Mouse (Mus musculus): ENCODE data around the gene S100a3. TPM values are rescaled to one million over a fixed set of nuclear protein-coding genes. Genes with fewer than 3 reads are reported as not detected.

S100a3 gene
- polyA plus RNA-seq, 1 experiment from 2014 or later = not detected

- H3K36me3 ChIP-seq (ENCODE audit: control insufficient read depth, insufficient read depth, low read length) = no peaks in the 10 kb centered on the region
- no peaks in the 10 kb centered on the region for H3K4me1 ChIP-seq (ENCODE audit: control insufficient read depth, insufficient read depth, low read length)
- H3K9me3 ChIP-seq (ENCODE audit: control insufficient read depth, low read length) = no peaks in the 10 kb centered on the region
- no peaks in the 10 kb centered on the region for H3K27me3 ChIP-seq (ENCODE audit: control insufficient read depth, insufficient read depth, low read length)
- H3K9ac ChIP-seq (ENCODE audit: low read length) = no peak overlapping the region
- H3K4me2 ChIP-seq (ENCODE audit: low read depth) = no peak overlapping the region
- no peak overlapping the region for H3K4me3 ChIP-seq (ENCODE audit: low read depth, low read length)
- 70% methylated on average over 4 of the region's 4 CpGs for WGBS
- DNase-seq (ENCODE audit: low spot score) (no peak), ATAC-seq (ENCODE audit: insufficient read depth, low FRiP score, low TSS enrichment) (no peak)
- no peak overlapping the region for H3K27ac ChIP-seq (ENCODE audit: low read depth, low read length)
Observed at GRCm38 (mm10) chr3:90612061-90612460, 51.7 kb downstream of the S100a3 start.

GRCm38 (mm10) chr3:90612728-90613291 lies 52.4 kb downstream of the S100a3 start, which contains the start of gene S100a6:
Gene S100a6 (plus strand): TSS chr3:90612882.
- Histone ChIP-seq H3K36me3 (ENCODE audit: control insufficient read depth, insufficient read depth, low read length) (no peaks in the 10 kb centered on the region), H3K27ac (ENCODE audit: low read depth, low read length) (no peak within 1 kb of the TSS), H3K4me1 (ENCODE audit: control insufficient read depth, insufficient read depth, low read length) (no peaks in the 10 kb centered on the region), H3K9me3 (ENCODE audit: control insufficient read depth, low read length) (no peaks in the 10 kb centered on the region), H3K4me3 (ENCODE audit: low read depth, low read length) (peak within 1 kb of the TSS; percentile 23), H3K27me3 (ENCODE audit: control insufficient read depth, insufficient read depth, low read length) (no peaks in the 10 kb centered on the region), H3K9ac (ENCODE audit: low read length) (peak within 1 kb of the TSS; percentile 42), H3K4me2 (ENCODE audit: low read depth) (peak within 1 kb of the TSS; percentile 61)
- under 1% methylated on average over 23 of the region's 23 CpGs for WGBS
- ATAC-seq (ENCODE audit: insufficient read depth, low FRiP score, low TSS enrichment) (peak; percentile 74), DNase-seq (ENCODE audit: low spot score) (peak; percentile 67)

GRCm38 (mm10) chr3:90613461-90614147 lies 53.2 kb downstream of the S100a3 start:
- ATAC-seq (ENCODE audit: insufficient read depth, low FRiP score, low TSS enrichment) (no peak), DNase-seq (ENCODE audit: low spot score) (no peak)
- no peak overlapping the region for H3K27ac ChIP-seq (ENCODE audit: low read depth, low read length)
- H3K4me3 ChIP-seq (ENCODE audit: low read depth, low read length) = no peak overlapping the region
- peak overlapping the region; percentile 61 for H3K4me2 ChIP-seq (ENCODE audit: low read depth)
- no peaks in the 10 kb centered on the region for H3K4me1 ChIP-seq (ENCODE audit: control insufficient read depth, insufficient read depth, low read length)
- no peaks in the 10 kb centered on the region for H3K9me3 ChIP-seq (ENCODE audit: control insufficient read depth, low read length)
- no peaks in the 10 kb centered on the region for H3K27me3 ChIP-seq (ENCODE audit: control insufficient read depth, insufficient read depth, low read length)
- 71% methylated on average over 7 of the region's 7 CpGs for WGBS
- H3K36me3 ChIP-seq (ENCODE audit: control insufficient read depth, insufficient read depth, low read length) = no peaks in the 10 kb centered on the region
- no peak overlapping the region; the same call in 1 of the 2 replicates for H3K9ac ChIP-seq (ENCODE audit: low read length)

- Histone ChIP-seq H3K27me3 (ENCODE audit: control insufficient read depth, insufficient read depth, low read length) (no peaks in the 10 kb centered on the region), H3K27ac (ENCODE audit: low read depth, low read length) (no peak overlapping the region), H3K36me3 (ENCODE audit: control insufficient read depth, insufficient read depth, low read length) (no peaks in the 10 kb centered on the region), H3K4me1 (ENCODE audit: control insufficient read depth, insufficient read depth, low read length) (no peaks in the 10 kb centered on the region), H3K4me3 (ENCODE audit: low read depth, low read length) (no peak overlapping the region), H3K9ac (ENCODE audit: low read length) (no peak overlapping the region), H3K4me2 (ENCODE audit: low read depth) (no peak overlapping the region), H3K9me3 (ENCODE audit: control insufficient read depth, low read length) (no peaks in the 10 kb centered on the region)
- WGBS = 87% methylated on average over 6 of the region's 6 CpGs
- DNase-seq (ENCODE audit: low spot score) (no peak), ATAC-seq (ENCODE audit: insufficient read depth, low FRiP score, low TSS enrichment) (no peak)
Observed at GRCm38 (mm10) chr3:90614148-90614530, 53.8 kb downstream of the S100a3 start.

GRCm38 (mm10) chr3:90614611-90615251 lies 54.4 kb downstream of the S100a3 start:
- H3K9me3 ChIP-seq (ENCODE audit: control insufficient read depth, low read length) = no peaks in the 10 kb centered on the region
- no peak overlapping the region for H3K4me2 ChIP-seq (ENCODE audit: low read depth)
- ATAC-seq (ENCODE audit: insufficient read depth, low FRiP score, low TSS enrichment) = no peak
- WGBS = 77% methylated on average over 11 of the region's 11 CpGs
- H3K27me3 ChIP-seq (ENCODE audit: control insufficient read depth, insufficient read depth, low read length) = no peaks in the 10 kb centered on the region
- DNase-seq (ENCODE audit: low spot score) = no peak
- H3K4me3 ChIP-seq (ENCODE audit: low read depth, low read length) = no peak overlapping the region
- no peaks in the 10 kb centered on the region for H3K4me1 ChIP-seq (ENCODE audit: control insufficient read depth, insufficient read depth, low read length)
- no peak overlapping the region for H3K9ac ChIP-seq (ENCODE audit: low read length)
- H3K27ac ChIP-seq (ENCODE audit: low read depth, low read length) = no peak overlapping the region
- no peaks in the 10 kb centered on the region for H3K36me3 ChIP-seq (ENCODE audit: control insufficient read depth, insufficient read depth, low read length)

GRCm38 (mm10) chr3:90615415-90615814 lies 55.0 kb downstream of the S100a3 start:
- Histone ChIP-seq H3K4me2 (ENCODE audit: low read depth) (no peak overlapping the region), H3K4me3 (ENCODE audit: low read depth, low read length) (no peak overlapping the region), H3K27ac (ENCODE audit: low read depth, low read length) (no peak overlapping the region), H3K4me1 (ENCODE audit: control insufficient read depth, insufficient read depth, low read length) (no peaks in the 10 kb centered on the region), H3K9ac (ENCODE audit: low read length) (no peak overlapping the region), H3K36me3 (ENCODE audit: control insufficient read depth, insufficient read depth, low read length) (no peaks in the 10 kb centered on the region), H3K27me3 (ENCODE audit: control insufficient read depth, insufficient read depth, low read length) (no peaks in the 10 kb centered on the region), H3K9me3 (ENCODE audit: control insufficient read depth, low read length) (no peaks in the 10 kb centered on the region)
- ATAC-seq (ENCODE audit: insufficient read depth, low FRiP score, low TSS enrichment) (peak; percentile 56; the same call in 1 of the 2 replicates), DNase-seq (ENCODE audit: low spot score) (peak; percentile 57)
- WGBS = 9% methylated on average over 7 of the region's 7 CpGs

GRCm38 (mm10) chr3:90615911-90616310 lies 55.5 kb downstream of the S100a3 start:
- no peak for ATAC-seq (ENCODE audit: insufficient read depth, low FRiP score, low TSS enrichment)
- Histone ChIP-seq H3K9ac (ENCODE audit: low read length) (no peak overlapping the region), H3K4me2 (ENCODE audit: low read depth) (no peak overlapping the region), H3K27me3 (ENCODE audit: control insufficient read depth, insufficient read depth, low read length) (no peaks in the 10 kb centered on the region), H3K27ac (ENCODE audit: low read depth, low read length) (no peak overlapping the region), H3K9me3 (ENCODE audit: control insufficient read depth, low read length) (no peaks in the 10 kb centered on the region), H3K36me3 (ENCODE audit: control insufficient read depth, insufficient read depth, low read length) (no peaks in the 10 kb centered on the region), H3K4me3 (ENCODE audit: low read depth, low read length) (no peak overlapping the region), H3K4me1 (ENCODE audit: control insufficient read depth, insufficient read depth, low read length) (no peaks in the 10 kb centered on the region)
- WGBS = 75% methylated on average over 1 of the region's 1 CpGs
- DNase-seq (ENCODE audit: low spot score) = no peak

GRCm38 (mm10) chr3:90617586-90617985 lies 57.2 kb downstream of the S100a3 start:
- H3K4me2 ChIP-seq (ENCODE audit: low read depth) = no peak overlapping the region
- H3K9me3 ChIP-seq (ENCODE audit: control insufficient read depth, low read length) = no peaks in the 10 kb centered on the region
- no peak overlapping the region for H3K9ac ChIP-seq (ENCODE audit: low read length)
- H3K36me3 ChIP-seq (ENCODE audit: control insufficient read depth, insufficient read depth, low read length) = no peaks in the 10 kb centered on the region
- H3K27ac ChIP-seq (ENCODE audit: low read depth, low read length) = no peak overlapping the region
- H3K4me3 ChIP-seq (ENCODE audit: low read depth, low read length) = no peak overlapping the region
- H3K27me3 ChIP-seq (ENCODE audit: control insufficient read depth, insufficient read depth, low read length) = no peaks in the 10 kb centered on the region
- no peaks in the 10 kb centered on the region for H3K4me1 ChIP-seq (ENCODE audit: control insufficient read depth, insufficient read depth, low read length)
- WGBS = 7% methylated on average over 1 of the region's 1 CpGs
- ATAC-seq (ENCODE audit: insufficient read depth, low FRiP score, low TSS enrichment) (no peak), DNase-seq (ENCODE audit: low spot score) (no peak)

GRCm38 (mm10) chr3:90621552-90621951 lies 61.2 kb downstream of the S100a3 start:
- Histone ChIP-seq H3K27ac (ENCODE audit: low read depth, low read length) (no peak overlapping the region), H3K36me3 (ENCODE audit: control insufficient read depth, insufficient read depth, low read length) (no peaks in the 10 kb centered on the region)
- 61% methylated on average over 7 of the region's 7 CpGs for WGBS

More at GRCm38 (mm10) chr3:90621552-90621951, 61.2 kb downstream of the S100a3 start:
- Histone ChIP-seq H3K4me3 (ENCODE audit: low read depth, low read length) (no peak overlapping the region), H3K4me2 (ENCODE audit: low read depth) (no peak overlapping the region), H3K9ac (ENCODE audit: low read length) (no peak overlapping the region), H3K9me3 (ENCODE audit: control insufficient read depth, low read length) (no peaks in the 10 kb centered on the region), H3K27me3 (ENCODE audit: control insufficient read depth, insufficient read depth, low read length) (no peaks in the 10 kb centered on the region), H3K4me1 (ENCODE audit: control insufficient read depth, insufficient read depth, low read length) (peaks cover 6% of the 10 kb centered on the region)
- DNase-seq (ENCODE audit: low spot score) (no peak), ATAC-seq (ENCODE audit: insufficient read depth, low FRiP score, low TSS enrichment) (no peak)

Measured in neural tube, embryonic 11.5 days (tissue).